Mouse (Mus musculus) embryo, embryonic 10 days (tissue): ENCODE data around the gene Rnf128.
"Not testable (repeated sequence)": the region's sequence is repeated elsewhere in the genome, so short reads cannot be mapped to it uniquely, and the experiment has no call there.

Experiments used
- DNase-seq: peaks from one replicate; pipeline ENCODE4 v3.0.0-alpha.2; 2015; ENCODE audit warnings: low spot score

The Rnf128 gene

GRCm38 (mm10) chrX:139562925-139563461 is at the start of gene Rnf128:
TSS of gene Rnf128 (plus strand) at chrX:139563316.
- DNase-seq: no peak

DNA sequence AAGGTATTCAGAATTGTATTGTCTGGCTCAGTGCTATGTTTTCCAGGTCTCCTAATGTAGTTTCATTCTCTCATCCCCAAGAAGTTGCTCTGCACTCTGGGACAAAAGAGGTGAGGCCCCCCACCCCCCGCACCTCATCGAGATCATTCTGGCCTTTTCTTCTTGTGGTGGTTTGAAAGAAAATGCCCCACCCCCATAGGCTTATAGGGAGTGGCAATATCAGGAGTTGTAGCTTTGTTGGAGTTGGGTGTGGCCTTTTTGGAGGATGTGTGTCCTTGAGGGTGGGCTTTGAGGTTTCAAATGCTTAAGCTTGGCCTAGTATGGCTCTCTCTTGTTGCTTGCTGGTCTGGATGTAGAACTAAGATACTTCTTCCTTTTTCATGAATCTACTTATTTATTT is 47.0 kb upstream of the Rnf128 start:
- DNase-seq: no peak

DNA sequence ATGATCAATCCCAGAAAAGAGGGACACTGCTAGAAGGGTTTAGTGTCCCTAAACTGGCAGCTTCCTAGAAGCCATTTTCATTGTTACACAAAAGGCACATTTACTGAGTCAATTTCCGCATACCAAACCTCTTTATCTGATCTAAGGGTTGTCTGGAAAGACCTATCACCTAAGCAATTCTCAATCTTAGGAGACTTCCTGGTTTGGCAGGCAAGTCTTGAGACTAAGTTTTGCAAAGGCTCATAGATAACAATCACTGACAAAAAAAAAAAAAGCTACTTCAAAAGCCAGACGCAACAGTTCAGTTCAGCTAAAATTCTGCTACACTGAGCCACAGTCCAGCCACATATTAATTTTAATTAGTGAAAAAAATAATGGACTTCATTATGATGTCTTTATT is 43.9 kb upstream of the Rnf128 start:
- no peak for DNase-seq

GRCm38 (mm10) chrX:139524303-139525091 is 38.6 kb upstream of the Rnf128 start:
- DNase-seq: no peak

DNA sequence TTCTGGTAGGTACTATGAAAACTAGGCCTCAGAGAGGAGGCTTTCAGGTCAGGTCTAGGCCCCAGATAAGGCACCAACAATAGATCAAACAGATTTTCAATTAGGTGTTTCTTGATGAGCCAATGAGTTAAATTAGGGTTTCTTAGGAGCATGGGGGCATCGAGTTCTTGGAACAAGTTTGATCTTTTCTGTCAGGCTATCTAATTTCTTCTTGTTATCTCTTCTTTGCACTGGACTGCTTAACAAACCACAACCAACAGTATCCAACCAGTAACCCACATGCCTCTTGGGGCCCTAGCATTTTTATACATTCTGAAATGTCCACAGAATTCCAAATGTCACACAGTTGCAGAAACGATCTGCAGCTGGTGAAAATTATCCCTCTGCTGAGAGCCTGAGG is 37.4 kb upstream of the Rnf128 start:
- no peak for DNase-seq

GRCm38 (mm10) chrX:139526984-139527383 is 36.1 kb upstream of the Rnf128 start:
- DNase-seq: no peak

- no peak for DNase-seq
These were observed 33.4 kb upstream of the Rnf128 start for GRCm38 (mm10) chrX:139529678-139530077.

DNA sequence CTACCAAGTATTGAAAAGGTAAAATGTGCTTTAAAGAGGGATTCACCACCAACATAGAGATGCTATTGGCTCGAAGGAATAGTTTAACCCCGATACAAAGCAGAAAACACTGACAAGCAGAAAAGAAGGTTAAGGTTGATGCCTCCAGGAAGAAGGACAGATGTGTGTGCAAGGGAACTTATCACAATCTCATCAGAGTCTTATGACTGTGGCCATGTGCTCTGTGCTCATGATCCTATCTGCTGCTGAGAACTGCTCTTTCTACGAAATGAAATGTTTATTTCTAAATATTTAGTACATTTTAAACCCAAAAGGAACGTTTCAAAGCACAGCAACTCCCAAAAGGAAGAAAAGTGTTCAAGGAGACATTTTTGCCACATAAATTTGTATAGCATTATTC is 30.8 kb upstream of the Rnf128 start:
- no peak for DNase-seq

- DNase-seq: no peak
These were observed 25.3 kb upstream of the Rnf128 start for GRCm38 (mm10) chrX:139537641-139538397.

DNA sequence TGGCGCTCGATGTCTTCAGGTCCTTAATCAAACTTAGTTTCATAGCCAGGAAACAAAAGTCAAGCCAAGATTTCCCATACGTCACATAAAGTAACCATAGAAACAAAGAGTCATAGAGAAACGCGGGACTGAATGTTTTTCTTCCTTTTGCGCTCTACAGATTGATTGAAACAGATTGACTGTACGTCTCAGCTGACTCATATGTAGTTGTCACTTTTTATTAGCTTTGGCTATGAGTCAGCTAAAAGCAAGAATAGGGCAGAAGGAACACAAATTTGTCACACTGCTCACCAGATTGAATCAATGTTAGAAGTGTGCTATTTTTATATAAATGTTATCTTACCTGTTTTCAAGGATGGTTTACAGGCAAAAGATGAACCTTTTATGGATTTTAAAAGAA is 19.4 kb upstream of the Rnf128 start:
- no peak for DNase-seq

GRCm38 (mm10) chrX:139550456-139550855 is 12.7 kb upstream of the Rnf128 start:
- DNase-seq: no peak

GRCm38 (mm10) chrX:139552090-139552489 is 11.0 kb upstream of the Rnf128 start:
- DNase-seq: no peak

DNA sequence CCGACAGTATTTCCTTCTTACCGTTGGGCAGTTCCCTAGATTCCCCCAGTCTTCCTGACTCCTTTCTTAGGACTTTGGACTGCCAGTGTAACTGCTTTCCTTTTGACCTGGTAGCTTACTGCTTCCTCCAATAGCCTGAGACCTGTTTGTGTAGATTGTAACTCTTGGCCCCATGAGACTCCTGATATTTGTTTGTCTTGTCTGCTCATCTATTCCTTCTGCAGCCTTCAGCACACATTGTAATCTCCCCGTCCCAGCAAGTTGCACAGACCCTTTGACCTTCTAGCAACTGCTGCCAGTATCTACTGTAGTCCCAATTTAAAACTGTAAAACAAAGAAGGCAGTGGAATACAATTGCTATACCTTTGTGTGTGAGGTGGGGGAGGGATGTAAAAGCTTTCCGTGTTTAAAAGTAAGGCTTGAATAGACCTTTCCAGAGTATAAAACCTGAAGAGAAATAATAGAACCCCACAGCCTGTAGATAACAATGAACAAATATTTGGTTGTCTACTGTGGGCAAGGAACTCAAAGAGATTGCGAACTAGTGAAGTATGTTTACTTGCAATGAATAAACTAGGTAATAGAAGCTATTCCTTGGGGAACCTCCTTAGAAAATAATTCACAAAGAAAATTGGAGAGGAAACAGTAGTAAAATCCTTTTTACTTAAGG is 726 bp upstream of the Rnf128 start:
- DNase-seq: no peak

DNA sequence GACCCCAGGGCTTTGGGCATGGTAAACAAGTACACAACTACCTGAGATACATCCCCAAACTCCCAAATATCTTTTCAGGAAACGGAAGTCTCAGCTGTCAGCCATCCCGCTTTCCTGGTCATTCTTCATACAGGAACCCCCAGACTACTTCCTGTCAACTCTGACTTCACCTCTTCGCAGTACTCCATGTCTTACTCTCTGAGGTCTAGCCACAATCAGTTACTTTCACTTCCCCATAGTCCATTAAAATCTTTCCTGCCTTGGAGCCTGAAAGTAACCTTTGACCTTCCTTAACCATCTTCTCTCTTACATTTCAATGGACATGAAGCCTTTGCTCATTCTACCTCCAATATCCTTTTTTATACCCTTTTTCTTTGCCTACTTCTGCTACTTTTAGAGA is 6.9 kb downstream of the Rnf128 start:
- DNase-seq: no peak

GRCm38 (mm10) chrX:139578649-139579278 is 15.6 kb downstream of the Rnf128 start:
- no peak for DNase-seq

DNA sequence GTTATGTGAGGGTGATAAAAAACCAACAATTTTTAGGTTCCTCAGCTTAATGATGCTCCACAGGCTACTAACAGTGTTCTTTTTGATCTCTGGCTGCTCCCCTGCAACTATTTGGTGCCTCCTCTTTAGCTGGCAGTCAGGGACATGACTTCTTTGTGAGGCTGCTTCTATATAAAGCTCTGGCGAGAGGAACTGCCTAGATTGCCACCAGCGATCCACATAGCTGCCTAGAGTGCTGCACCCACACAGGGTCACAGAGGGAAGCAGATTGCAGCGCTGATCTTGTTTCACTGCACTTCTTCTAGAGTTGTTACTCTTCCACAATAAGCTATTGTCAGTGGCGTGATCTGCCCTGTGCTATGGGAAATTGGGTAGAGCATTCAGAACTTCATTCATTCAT is 20.5 kb downstream of the Rnf128 start:
- no peak for DNase-seq

DNA sequence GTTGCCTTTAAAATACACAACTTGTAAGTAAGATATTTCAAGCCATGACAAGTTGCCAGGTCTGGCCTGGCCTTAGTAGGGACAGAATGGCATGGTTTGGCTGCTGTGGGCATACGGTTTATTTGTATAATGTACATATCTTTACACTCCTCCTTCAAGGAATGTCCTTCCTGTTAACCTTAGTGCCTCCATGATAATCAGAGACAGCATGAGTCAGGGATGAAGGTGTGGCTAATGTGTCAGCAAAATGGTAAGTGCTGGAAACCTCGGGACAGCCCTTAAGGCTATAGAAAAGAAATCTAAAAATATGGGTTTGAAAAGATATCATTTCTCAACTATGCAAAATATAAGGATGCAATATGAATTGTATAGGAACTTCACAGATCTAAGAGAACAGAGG is 23.6 kb downstream of the Rnf128 start:
- DNase-seq: not testable (repeated sequence)

GRCm38 (mm10) chrX:139596404-139596803 is 33.3 kb downstream of the Rnf128 start:
- DNase-seq: no peak

DNA sequence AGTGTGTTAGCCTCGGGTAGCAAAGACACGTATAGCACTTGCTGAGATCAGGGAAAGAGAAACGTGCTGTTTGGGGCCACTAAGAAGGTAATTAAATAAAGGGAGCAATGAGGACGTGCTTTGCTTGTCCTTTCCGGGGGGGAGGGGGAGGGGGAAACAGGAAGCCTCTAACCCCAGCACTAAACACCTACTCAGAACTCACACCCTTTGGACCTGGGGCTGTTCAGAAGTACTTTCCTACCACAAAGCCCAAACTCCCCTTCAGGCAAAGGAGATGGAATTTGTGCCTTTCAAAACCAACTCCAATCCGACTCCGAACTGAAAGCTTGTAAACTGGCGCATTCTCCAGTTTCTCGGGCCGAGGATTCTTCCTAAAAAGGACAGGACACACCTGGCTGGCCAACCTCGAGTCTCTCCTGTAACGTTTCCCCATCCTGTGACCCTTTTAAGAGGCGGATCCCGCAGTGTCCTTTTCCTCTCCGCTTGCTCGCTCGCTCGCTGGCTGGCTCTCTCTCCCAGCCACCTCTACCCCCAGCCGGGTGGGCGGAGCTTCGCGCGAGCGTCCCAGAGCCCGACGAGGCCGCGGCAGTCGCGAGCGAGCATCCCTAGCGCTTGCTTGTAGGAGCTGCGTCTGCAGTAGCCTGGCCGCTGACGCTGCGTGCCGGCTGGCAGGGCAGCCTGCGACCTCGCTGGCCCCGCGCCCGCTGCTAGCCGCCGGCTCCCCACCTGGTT is 47.1 kb downstream of the Rnf128 start:
- DNase-seq: peak; percentile 81

DNA sequence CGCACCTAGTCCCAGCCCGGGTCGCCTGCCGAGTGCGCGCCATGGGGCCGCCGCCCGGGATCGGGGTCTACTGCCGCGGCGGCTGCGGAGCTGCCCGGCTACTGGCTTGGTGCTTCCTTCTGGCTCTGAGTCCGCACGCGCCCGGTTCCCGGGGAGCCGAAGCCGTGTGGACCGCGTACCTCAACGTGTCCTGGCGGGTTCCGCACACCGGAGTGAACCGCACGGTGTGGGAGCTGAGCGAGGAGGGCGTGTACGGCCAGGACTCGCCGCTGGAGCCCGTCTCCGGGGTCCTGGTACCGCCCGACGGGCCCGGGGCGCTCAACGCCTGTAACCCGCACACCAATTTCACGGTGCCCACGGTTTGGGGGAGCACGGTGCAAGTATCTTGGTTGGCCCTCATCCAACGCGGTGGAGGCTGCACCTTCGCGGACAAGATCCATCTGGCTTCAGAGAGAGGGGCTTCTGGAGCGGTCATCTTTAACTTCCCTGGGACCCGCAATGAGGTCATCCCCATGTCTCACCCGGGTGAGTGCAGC is 47.7 kb downstream of the Rnf128 start:
- peak; percentile 7 for DNase-seq

DNA sequence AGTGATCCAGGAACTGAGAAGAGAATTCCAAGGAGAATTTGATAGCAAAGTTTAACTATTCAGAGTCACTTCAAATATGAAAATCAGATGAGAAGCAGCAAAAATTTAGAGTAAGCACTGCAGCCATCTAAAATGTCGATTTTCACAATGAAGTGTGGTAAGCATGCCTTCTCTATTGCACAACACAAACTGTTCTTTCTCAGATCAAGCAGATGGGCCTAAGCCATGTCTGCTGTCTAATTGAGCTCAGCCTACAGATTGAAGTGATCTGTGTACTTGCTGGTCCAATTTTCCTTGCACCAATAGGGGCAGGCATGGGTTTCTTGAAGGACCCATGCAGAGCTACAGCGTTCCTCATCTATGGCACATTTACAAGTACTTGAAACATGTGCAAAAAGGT is 51.6 kb downstream of the Rnf128 start:
- no peak for DNase-seq
